Mouse (Mus musculus): Measurements from ENCODE around the gene Gm32742.
A peak's percentile ranks its signal among the peaks of the same experiment; 100 is the strongest.

The Gm32742 gene

DNA sequence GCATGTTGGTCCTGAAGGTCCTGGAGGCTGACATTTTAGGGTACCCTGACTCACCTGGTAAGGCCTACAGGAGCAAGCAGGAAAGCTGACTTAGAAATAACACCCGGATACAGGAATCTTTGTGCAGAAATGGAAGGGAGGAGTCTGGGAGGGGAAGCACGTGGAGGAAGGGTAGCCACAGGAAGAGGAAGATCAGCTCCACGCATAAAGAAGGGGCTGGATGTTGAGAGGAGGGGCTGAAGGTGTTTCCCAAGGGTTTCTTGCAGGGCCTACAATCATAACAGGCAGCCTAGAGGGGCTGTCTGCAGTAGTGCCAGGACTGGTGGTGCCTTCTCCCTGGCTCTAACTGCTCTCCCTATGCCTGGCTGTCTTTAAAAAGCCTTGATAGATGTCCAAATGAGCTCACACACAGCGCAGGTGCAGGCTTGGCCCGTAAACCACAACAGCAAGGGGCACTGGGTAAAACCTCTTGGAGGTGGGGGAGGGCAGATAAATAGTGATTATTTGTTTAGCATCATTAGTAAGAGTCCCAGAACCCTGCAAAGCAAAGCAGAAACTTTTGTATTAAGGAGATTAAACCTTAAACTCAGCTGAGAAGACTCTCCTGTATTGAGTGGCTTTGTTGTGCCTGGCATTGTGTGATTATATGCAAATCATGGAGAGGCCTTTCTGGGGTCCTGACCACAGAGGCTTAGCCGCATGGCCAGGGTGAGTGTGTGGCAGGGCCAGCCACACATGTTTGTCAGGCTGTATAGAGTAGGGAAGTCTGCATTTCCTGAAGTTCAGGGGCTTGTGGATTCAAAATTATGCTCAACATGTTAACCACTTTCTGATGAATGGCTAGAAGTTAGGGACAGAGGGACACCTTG lies at the start of gene Gm32742:
Gene Gm32742, minus strand, starts transcription at position 206 of the 869 bp plus-strand sequence.
- DNase-seq (ENCODE audit: low spot score) = no peak

DNA sequence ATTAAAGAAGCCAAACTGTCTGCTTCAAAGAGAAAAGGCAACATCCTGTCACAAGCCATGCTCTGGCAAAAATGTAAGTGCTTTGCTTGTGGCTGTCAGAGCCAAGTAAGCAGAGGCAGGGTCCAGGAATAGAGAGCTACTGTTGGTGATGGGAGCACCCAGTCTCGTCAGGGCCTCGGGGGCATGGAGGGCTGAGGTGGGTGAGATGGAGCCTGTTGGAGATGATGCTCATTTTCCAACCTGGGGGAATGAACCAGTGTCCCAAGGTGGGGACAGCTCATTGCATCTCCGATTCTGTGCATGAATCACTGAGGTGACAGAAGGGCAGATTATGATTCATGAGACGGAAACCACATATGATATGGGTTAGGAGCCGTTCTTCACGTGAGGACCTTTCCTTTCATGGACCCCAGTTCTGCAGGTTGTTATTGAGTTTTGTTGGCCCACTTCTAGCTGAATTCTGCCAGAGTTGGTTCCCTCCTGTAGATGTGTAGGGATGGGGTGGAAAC lies 48.5 kb upstream of the Gm32742 start:
- DNase-seq (ENCODE audit: low spot score) = no peak

DNA sequence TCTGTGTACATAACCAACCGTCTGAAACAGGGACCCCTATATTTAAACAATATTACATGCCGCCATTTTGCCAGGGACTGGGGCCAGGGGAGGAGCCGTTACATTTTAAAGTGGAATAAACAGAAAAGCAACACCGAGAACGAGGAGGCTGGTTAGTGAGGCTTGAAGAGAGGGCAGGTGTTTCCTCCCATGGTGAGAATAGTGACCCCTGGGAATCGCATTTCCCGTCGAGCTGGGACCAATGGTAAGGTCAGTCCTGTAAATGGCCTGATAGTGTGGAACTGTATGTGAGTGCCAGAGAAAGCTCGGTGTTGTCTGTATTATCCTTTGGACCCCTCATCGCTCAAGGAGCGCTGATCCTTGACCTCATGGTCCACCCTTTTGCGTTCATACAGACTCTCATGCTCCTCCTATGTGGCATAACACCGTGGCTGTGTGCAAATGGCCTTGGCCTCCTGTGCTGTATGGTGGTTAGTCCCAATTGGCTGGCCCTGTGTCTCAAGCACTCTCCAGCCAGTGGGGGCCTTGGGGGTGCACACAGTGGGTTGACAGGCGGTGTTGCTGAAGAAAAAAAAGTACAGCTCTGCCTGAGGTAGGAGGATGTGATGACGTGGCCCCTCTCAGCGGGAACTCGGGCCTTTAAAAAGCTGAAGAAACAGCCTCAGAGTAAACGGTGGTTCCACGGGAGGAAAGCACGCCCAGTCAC lies 47.9 kb upstream of the Gm32742 start, which contains the start of gene Pou2af1:
Gene Pou2af1, plus strand, starts transcription at position 686 of the 706 bp plus-strand sequence.
- DNase-seq (ENCODE audit: low spot score) = no peak

DNA sequence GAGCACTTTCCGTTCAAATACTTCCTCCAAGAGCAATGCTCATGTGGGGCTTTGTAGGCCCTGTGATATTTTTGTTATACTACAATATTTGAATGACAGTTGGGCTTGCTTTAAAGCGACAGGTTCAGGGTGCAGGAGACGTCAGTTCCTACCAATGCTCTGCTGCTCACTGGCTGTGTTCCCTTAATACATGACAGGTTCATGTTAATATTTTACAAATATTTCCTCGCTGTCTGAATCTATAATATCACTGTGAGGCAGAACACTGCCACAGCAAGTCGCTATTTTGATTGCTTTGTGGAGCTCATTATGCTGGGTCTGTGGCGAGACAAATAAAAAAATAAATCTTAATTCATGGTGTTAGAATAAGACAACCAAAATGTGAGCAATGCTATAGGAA lies 45.9 kb upstream of the Gm32742 start:
- DNase-seq (ENCODE audit: low spot score) = no peak

DNA sequence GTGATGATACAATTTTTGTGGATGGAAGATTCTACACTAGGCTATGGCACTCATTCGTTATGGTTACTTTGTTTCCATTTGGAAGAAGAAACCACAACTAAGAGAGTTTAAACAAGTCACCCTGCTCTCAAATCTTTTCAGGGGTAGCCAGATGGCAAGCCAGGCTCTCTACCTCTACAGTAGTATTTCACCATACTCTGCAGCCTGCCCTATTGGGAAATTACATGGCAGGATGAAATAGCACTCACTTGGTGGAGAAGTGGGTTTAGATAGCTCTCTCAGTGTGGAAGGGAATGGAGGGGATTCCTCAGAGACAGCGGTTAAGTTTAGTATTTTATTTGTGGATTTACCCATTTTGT lies 43.6 kb upstream of the Gm32742 start:
- DNase-seq (ENCODE audit: low spot score) = no peak

DNA sequence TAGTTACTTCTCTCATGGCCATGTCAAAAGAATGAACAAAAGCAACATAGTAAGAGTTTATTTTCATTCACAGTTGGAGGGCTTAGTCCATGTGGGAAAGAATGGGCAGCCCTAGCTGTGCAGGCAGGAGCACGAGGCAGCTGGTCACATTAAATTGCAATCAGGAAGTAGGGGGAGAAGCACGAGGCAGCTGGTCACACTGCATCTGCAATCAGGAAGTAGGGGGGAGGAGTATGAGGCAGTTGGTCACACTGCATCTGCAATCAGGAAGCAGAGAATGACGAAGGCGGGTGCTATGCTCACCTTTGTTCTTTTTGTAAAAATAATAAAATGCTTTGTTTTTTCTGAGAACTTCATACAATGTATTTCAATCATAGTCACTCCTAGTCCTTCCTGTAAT lies 29.5 kb upstream of the Gm32742 start:
- no peak for DNase-seq (ENCODE audit: low spot score)

DNA sequence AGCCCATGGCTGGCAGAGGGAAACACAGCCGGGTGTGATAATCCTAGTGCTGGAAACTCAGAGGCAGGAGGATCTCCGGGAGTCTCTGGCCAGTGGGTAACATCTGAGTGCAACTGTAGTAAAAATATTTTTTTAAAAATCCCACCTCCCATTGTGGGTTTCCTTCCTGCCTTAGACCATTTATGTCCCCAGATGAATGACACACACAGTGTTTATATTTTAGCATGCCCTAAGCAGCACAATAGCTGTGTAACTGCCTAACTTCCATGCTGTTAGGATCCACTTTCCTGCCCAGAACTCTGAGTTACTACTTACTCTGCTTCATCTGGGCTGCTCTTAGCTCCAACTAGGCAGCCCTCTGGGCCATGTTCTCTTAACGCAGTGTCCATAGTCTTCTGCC lies 25.3 kb upstream of the Gm32742 start:
- DNase-seq (ENCODE audit: low spot score) = no peak

DNA sequence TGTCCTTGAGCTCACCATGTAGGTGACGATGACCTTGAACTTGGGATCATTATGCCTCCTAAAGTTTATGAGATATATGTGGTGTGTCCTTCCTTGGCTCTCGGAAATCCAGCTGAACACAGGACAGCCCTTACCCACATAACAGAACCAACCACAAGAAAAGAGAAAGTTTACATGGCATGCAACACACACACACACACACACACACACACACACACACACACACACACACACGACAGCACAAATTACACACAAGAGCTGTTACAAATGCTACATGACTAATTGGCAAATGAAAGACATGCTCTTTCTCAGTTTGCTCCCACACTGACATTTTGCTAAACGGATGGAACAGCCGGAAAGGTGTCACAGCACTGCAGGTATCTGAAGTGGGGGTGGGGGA lies 20.6 kb upstream of the Gm32742 start:
- no peak for DNase-seq (ENCODE audit: low spot score)

DNA sequence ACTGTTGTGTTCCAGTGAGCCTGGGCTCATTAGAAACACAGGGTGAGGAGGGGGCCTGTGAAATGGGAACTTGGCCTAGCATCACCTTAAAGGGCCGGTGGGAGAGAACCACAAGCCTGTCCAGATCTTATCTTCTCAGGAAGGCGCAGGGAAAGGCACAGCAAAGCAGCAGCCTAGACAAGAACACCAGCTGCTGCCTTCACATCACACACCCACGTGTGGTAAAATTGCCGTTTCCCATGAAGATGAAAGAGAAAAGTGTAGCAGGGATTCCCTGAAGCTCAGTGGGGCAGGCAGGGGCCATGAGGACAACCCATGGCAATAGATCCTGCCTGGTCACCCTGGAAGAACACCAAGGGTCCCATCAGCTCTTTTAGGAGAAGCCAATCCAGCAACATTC lies 20.1 kb upstream of the Gm32742 start:
- DNase-seq (ENCODE audit: low spot score) = no peak

DNA sequence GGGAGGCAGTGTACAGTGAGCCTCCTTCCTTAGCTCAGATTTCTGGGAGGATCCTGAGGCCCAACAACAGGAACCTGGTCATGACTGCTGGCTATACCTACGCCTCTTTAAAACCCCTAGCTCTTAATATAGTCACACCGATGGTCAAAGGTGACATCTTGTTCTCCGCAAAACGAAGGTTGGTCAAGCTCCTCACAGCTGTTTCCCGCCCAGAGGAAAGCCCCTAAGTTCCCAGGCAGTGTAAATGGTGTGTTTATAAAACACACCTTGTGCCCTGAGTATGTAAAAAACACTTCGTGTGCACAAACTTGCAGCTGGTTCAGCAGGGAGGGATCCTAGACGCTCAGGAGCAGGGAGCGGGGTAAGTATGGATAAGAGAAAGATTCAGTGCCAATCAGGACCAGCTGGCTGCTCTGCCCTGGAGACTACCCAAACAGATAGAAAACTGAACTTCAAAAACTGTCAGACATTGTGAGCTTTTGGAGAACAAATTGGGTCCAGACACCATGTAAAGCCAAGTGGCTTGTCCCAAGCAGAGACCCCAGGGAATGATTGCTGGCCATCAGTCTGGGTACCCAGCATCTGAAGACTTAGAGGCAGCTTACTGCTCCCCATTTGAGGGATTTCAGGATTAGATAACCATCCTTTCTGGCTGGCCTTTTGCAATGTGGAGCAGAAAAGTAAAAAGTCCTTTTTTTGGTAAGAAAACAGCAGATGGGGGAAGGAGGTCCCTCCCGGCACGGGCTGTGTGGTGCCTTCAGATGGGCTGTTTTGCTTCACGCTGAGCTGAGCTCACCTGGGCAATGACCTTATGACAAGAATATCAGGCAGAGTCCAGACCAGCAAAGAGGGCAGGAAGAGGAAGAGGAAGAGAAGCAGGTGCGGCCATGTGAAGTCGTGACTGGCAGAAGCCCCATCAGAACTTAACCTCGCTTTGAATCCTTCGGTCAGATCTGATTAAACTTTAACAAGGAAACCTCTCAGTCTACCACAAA lies 17.7 kb upstream of the Gm32742 start:
- DNase-seq (ENCODE audit: low spot score) = no peak

DNA sequence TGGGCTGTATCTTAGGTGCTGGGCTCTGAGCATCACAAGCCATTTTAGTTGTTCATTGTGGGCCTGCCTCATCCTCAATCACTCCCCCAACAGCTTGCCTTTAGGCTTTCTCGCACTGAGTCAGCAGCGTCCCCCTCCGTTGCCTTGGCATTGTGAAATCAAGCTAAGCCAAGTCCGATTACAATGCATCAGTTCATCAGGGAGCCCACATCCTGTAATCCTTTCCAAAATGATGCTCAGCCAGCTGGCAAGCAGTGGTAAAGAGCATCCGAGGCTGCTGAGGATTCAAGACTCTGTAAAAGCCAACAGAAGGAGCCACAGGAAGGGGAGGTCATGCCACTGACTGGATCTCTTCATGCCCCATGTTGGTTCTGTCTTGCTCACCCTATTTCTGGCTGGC lies 15.3 kb upstream of the Gm32742 start:
- no peak for DNase-seq (ENCODE audit: low spot score)

DNA sequence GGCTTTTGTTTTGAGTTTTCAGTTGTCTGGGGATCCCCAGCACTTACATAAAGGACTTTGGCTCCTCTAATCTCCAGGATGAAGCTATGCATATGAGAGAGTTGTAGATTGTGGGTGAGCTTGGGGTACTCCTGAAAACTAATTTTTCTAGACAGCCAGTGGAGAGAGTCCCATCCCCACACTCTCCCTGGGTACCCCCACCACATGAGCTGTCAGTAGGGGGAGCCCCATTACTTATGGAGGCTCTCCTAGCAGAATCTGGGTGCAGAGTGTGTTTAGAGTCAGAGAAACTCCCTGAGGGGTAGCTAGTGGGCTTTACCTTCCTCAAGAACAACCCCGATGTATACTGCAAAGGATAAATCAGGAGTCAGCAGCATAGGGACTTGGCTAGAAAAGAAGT lies 13.0 kb upstream of the Gm32742 start:
- no peak for DNase-seq (ENCODE audit: low spot score)

DNA sequence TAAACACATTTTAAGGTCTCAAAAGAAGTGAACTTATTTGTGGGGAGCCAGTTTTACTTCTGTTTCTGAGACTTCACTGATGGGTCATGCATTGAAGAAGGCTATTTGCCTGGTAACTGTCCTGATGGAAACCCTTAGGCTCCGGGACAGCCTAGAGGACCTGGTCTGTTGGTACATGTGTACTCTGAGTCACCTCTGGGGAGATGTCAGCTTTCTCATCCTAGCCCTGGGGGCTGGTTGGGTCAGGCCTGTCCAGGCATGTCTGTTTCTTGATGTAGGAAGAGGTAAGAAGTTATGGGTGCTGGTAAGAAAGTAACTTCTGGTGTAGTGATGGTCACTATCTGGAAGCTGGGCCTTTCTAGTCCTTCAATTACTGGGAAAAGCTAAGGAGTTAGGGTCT lies 10.4 kb upstream of the Gm32742 start:
- no peak for DNase-seq (ENCODE audit: low spot score)

DNA sequence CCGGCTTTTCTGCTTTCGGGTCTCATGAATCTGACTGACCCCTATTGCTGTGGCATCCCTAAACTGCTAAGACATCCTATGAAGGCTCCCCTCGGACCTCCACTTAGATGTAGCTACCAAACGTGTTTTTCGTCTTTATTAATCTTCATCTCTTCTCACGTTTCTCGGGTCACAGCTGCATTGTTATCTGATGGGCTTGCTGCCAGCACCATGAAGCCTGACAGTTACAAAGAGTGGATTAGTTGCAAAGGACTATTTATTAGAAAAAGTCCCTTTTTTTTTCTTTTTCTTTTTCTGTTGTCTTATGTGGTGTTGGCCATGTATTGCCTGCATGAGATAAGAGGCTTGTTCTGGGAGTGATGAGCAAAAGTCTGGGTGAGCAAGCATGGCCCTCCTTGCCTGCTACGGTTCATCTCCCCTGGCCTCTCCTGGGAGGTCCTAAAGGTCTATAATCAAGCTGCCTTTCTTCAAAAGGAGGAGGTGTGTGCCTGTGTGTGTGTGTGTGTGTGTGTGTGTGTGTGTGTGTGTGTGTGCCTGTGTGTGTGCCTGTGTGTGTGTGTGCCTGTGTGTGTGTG lies 9.7 kb upstream of the Gm32742 start:
- no peak for DNase-seq (ENCODE audit: low spot score)

DNA sequence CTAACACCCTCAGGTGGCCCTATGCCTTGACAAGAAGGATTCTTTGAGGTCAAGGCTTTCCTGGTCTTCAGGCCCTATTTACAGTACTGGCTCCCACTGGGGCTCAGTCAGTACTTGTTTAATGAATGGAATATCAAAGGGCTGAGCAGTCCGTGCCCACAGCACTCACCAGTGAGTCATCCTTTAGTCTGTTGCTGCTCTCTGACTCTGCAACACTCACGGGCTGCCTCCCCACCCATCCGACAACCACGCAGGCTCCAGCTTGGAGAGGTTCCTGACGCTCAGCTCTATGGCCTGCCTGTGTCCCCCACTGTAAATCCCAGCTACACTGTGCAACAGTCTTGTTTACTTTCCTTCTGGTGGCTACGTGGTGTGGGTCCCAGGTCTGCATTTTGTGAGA lies 5.0 kb upstream of the Gm32742 start:
- no peak for DNase-seq (ENCODE audit: low spot score)

DNA sequence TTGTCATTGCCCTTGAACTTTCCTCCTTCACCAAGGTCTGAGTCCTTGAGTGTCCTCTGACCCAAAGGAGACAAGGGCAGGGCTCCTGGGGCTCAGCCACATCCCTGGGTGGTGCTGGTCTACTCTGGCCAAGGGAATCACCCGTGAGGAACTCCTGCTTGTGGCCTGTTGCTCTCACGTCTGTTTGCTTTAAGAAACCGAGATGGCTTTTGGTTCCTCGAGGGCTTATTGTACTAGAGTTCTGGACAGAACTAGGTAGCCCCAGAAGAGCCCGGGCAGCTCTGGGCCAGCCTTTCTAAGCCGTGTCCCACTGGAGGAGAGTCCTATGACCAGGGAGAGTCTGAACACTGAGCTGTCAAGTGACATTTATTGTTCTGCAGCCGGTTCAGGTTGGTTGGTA lies 3.8 kb upstream of the Gm32742 start:
- no peak for DNase-seq (ENCODE audit: low spot score)

DNA sequence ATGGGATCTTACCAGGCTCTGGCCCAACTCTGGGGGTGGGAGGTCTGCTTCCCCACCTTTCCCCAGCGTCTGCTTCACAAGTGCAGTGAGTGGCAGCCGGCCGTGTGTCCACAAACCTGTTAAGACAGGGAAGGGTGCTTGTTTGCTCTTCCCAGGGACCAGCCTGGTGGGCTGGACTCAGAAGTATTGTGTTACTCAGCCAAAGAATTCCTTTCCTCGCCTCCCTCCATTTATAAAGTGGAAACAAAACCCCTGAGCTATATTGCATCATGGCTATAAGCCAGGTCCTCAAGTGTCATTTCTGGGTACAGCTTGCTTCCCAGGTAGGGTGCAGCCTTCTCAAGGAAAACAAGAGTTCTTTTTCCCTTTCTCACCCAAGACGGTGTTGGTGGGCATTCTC lies 3.4 kb upstream of the Gm32742 start:
- no peak for DNase-seq (ENCODE audit: low spot score)

DNA sequence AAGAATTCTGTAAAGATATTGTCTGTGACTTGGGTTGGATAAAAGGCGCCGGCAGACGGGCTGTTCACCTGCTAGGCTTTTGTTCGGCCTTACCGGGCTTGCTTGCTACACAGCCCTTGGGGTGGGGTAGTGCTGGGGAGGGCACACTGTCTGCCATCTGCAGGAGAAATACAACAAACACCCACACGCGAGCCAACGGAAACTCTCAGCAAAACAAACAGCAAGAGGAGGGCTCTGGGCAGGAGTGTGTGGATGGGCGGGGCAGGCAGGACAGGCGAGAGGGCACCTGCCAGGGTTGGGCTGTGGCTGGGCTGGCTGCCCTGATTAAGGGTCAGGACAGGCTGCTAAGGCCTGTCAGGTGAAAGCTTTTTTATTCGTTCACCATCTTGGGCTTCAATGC lies 2.6 kb upstream of the Gm32742 start:
- no peak for DNase-seq (ENCODE audit: low spot score)

DNA sequence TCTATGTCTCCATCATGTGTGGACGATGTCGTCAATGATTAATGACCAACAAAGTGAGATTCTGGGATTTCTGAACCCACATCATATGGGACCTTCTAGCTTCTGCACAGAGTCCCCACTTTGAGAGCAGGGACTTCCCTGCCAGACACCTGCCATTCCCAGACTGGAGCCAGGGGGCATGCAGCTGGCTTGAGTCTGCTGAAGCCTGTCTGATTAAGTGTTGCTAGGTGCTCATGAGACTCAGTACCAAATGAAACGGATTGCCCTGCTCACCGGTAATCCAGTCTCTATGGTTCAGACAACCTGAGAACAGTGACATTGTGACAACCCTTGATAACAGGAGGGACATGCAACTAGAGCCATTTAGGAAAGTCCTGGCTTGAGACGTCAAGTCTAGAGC lies 1.3 kb downstream of the Gm32742 start:
- no peak for DNase-seq (ENCODE audit: low spot score)

DNA sequence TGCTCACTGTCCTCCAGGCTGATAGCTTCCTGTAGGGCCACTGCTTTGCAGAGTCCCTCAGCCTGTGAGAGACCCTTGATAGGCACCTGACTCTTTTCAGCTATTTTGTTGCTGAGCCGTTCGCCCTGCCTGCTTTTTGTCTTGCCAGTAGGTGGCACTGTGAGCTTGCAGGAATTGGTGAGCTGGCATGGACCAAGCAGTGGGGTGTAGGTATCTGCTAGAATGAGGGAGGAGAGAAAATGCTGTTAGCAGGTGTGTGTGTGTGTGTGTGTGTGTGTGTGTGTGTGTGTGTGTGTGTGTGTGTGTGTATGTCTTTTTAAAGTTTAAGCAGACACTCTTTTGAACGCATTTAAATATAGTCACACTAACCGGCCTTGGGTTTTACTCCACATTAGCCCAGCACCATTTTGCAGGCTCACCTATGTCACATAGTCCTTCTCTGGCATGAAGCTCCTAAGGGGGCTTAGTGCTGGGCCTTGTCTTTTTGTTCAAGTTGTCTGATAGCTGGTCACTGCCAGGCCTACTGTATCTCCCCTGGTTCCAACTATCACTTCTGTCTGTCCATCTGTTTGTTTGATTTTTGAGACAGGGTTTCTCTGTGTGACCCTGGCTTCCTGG lies 3.4 kb downstream of the Gm32742 start:
- DNase-seq (ENCODE audit: low spot score) = peak; percentile 86

DNA sequence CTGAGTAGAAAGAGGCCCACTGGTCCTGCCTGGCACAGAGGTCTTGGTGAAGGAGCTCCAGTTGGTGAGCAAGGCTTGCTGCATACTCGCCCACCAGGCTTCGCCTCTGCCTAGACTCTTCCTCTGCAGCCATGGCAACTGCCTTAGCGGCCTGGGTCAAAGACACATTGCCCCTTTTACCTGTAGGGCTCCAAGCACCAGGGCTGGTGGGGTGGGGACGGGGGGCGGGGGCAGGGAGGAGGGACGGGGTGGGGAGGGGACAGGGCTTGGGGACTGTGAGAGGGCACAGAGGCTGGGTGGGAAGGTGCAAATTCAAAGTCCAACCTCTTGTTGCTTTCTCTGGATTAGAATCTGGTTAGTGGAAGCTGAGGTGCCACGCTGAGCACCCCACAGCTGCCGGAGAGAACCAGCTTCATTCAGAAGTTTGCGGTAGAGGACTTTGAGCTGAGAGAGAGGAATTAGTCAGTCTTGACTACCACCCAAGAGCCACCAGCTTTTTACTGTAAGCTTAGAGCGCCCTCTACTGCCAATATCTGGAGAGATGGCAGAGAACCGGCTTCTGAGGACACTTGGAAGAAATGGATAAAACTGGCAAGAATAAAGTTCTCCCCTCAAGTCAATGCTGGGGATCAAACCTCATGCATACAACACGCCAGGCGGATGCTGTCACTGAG lies 13.1 kb downstream of the Gm32742 start:
- DNase-seq (ENCODE audit: low spot score) = peak; percentile 91
